Mouse (Mus musculus): ENCODE measurements at regions not wholly inside any gene's neighbourhood (a gene's known extent, or its start where the extent isn't known, plus 50 kb on each side); places are given as distances from the start of the nearest gene placed in this dataset.

GRCm38 (mm10) chr17:45966736-45967135, 65.4 kb downstream of the Vegfa start:
- H3K4me1 ChIP-seq (ENCODE audit: control insufficient read depth, insufficient read depth, low read length) = peaks cover 18% of the 10 kb centered on the region

GRCm38 (mm10) chr17:45964031-45964430, 68.1 kb downstream of the Vegfa start:
- Histone ChIP-seq H3K27me3 (replicated peaks; ENCODE audit: control insufficient read depth, insufficient read depth, low read length) (no peaks in the 10 kb centered on the region), H3K36me3 (ENCODE audit: control insufficient read depth, insufficient read depth, low read length) (no peaks in the 10 kb centered on the region), H3K4me1 (ENCODE audit: control insufficient read depth, insufficient read depth, low read length) (peaks cover 4% of the 10 kb centered on the region; the same call in 1 of the 2 replicates), H3K4me3 (ENCODE audit: insufficient read depth, low read depth, low read length) (no peak overlapping the region), H3K27ac (ENCODE audit: insufficient read depth, low read depth, low read length) (no peak overlapping the region)
- no peak for TF ChIP-seq CTCF (conservative IDR thresholded peaks at IDR 0.05; ENCODE audit: insufficient read depth, insufficient read length, low read depth, low read length)
- no peak for TF ChIP-seq POLR2A (IDR thresholded peaks at IDR 0.05; ENCODE audit: low read depth, low read length)
- peak; percentile 87 for DNase-seq

More at GRCm38 (mm10) chr17:45966736-45967135, 65.4 kb downstream of the Vegfa start:
- H3K4me3 ChIP-seq (ENCODE audit: insufficient read depth, low read depth, low read length) = no peak overlapping the region
- TF ChIP-seq CTCF (conservative IDR thresholded peaks at IDR 0.05; ENCODE audit: insufficient read depth, insufficient read length, low read depth, low read length) = no peak
- no peak for TF ChIP-seq POLR2A (IDR thresholded peaks at IDR 0.05; ENCODE audit: low read depth, low read length)
- WGBS = 77% methylated on average over 4 of the region's 4 CpGs
- H3K36me3 ChIP-seq (ENCODE audit: control insufficient read depth, insufficient read depth, low read length) = no peaks in the 10 kb centered on the region
- H3K27me3 ChIP-seq (replicated peaks; ENCODE audit: control insufficient read depth, insufficient read depth, low read length) = no peaks in the 10 kb centered on the region
- H3K27ac ChIP-seq (ENCODE audit: insufficient read depth, low read depth, low read length) = no peak overlapping the region
- no peak for DNase-seq

- no peak for TF ChIP-seq CTCF (conservative IDR thresholded peaks at IDR 0.05; ENCODE audit: insufficient read depth, insufficient read length, low read depth, low read length)
- TF ChIP-seq POLR2A (IDR thresholded peaks at IDR 0.05; ENCODE audit: low read depth, low read length) = no peak
- DNase-seq = no peak
- Histone ChIP-seq H3K4me3 (ENCODE audit: insufficient read depth, low read depth, low read length) (no peak overlapping the region), H3K36me3 (ENCODE audit: control insufficient read depth, insufficient read depth, low read length) (no peaks in the 10 kb centered on the region), H3K27me3 (replicated peaks; ENCODE audit: control insufficient read depth, insufficient read depth, low read length) (no peaks in the 10 kb centered on the region), H3K27ac (ENCODE audit: insufficient read depth, low read depth, low read length) (no peak overlapping the region), H3K4me1 (ENCODE audit: control insufficient read depth, insufficient read depth, low read length) (peaks cover 7% of the 10 kb centered on the region; the same call in 1 of the 2 replicates)
- WGBS = 81% methylated on average over 3 of the region's 3 CpGs
Measured at GRCm38 (mm10) chr17:45963332-45963731, 68.8 kb downstream of the Vegfa start.

GRCm38 (mm10) chr17:45961626-45962319, 70.4 kb downstream of the Vegfa start:
- 76% methylated on average over 16 of the region's 16 CpGs for WGBS
- Histone ChIP-seq H3K36me3 (ENCODE audit: control insufficient read depth, insufficient read depth, low read length) (no peaks in the 10 kb centered on the region), H3K4me3 (ENCODE audit: insufficient read depth, low read depth, low read length) (no peak overlapping the region), H3K4me1 (ENCODE audit: control insufficient read depth, insufficient read depth, low read length) (peaks cover 10% of the 10 kb centered on the region; the same call in 1 of the 2 replicates), H3K27me3 (replicated peaks; ENCODE audit: control insufficient read depth, insufficient read depth, low read length) (no peaks in the 10 kb centered on the region), H3K27ac (ENCODE audit: insufficient read depth, low read depth, low read length) (no peak overlapping the region)
- no peak for DNase-seq
- no peak for TF ChIP-seq CTCF (conservative IDR thresholded peaks at IDR 0.05; ENCODE audit: insufficient read depth, insufficient read length, low read depth, low read length)
- TF ChIP-seq POLR2A (IDR thresholded peaks at IDR 0.05; ENCODE audit: low read depth, low read length) = no peak

- TF ChIP-seq CTCF (conservative IDR thresholded peaks at IDR 0.05; ENCODE audit: insufficient read depth, insufficient read length, low read depth, low read length) (peak; percentile 30), POLR2A (IDR thresholded peaks at IDR 0.05; ENCODE audit: low read depth, low read length) (no peak)
- H3K4me1 ChIP-seq (ENCODE audit: control insufficient read depth, insufficient read depth, low read length) = peaks cover 6% of the 10 kb centered on the region; the same call in 1 of the 2 replicates
- DNase-seq = peak; percentile 89
- 0 out of 2 replicates have a peak overlapping the region, but pooled peaks have one; percentile 0 for H3K27ac ChIP-seq (ENCODE audit: insufficient read depth, low read depth, low read length)
- H3K36me3 ChIP-seq (ENCODE audit: control insufficient read depth, insufficient read depth, low read length) = no peaks in the 10 kb centered on the region
- H3K27me3 ChIP-seq (replicated peaks; ENCODE audit: control insufficient read depth, insufficient read depth, low read length) = no peaks in the 10 kb centered on the region
- no peak overlapping the region for H3K4me3 ChIP-seq (ENCODE audit: insufficient read depth, low read depth, low read length)
- WGBS = 52% methylated on average over 7 of the region's 7 CpGs
Measured at GRCm38 (mm10) chr17:45958094-45958881, 73.9 kb downstream of the Vegfa start.

- no peak for TF ChIP-seq CTCF (conservative IDR thresholded peaks at IDR 0.05; ENCODE audit: insufficient read depth, insufficient read length, low read depth, low read length)
- TF ChIP-seq POLR2A (IDR thresholded peaks at IDR 0.05; ENCODE audit: low read depth, low read length) = no peak
- no peaks in the 10 kb centered on the region for H3K27me3 ChIP-seq (replicated peaks; ENCODE audit: control insufficient read depth, insufficient read depth, low read length)
- no peak overlapping the region for H3K4me3 ChIP-seq (ENCODE audit: insufficient read depth, low read depth, low read length)
- DNase-seq = no peak
- H3K36me3 ChIP-seq (ENCODE audit: control insufficient read depth, insufficient read depth, low read length) = no peaks in the 10 kb centered on the region
- no peak overlapping the region for H3K27ac ChIP-seq (ENCODE audit: insufficient read depth, low read depth, low read length)
- 73% methylated on average over 10 of the region's 10 CpGs for WGBS
- peaks cover 6% of the 10 kb centered on the region; the same call in 1 of the 2 replicates for H3K4me1 ChIP-seq (ENCODE audit: control insufficient read depth, insufficient read depth, low read length)
Measured at GRCm38 (mm10) chr17:45955481-45955880, 76.7 kb downstream of the Vegfa start.

- DNase-seq = no peak
- H3K27ac ChIP-seq (ENCODE audit: insufficient read depth, low read depth, low read length) = no peak overlapping the region
- 87% methylated on average over 7 of the region's 7 CpGs for WGBS
- TF ChIP-seq POLR2A (IDR thresholded peaks at IDR 0.05; ENCODE audit: low read depth, low read length) = no peak
- no peak for TF ChIP-seq CTCF (conservative IDR thresholded peaks at IDR 0.05; ENCODE audit: insufficient read depth, insufficient read length, low read depth, low read length)
- no peaks in the 10 kb centered on the region for H3K36me3 ChIP-seq (ENCODE audit: control insufficient read depth, insufficient read depth, low read length)
- no peaks in the 10 kb centered on the region for H3K27me3 ChIP-seq (replicated peaks; ENCODE audit: control insufficient read depth, insufficient read depth, low read length)
- peaks cover 6% of the 10 kb centered on the region; the same call in 1 of the 2 replicates for H3K4me1 ChIP-seq (ENCODE audit: control insufficient read depth, insufficient read depth, low read length)
- no peak overlapping the region for H3K4me3 ChIP-seq (ENCODE audit: insufficient read depth, low read depth, low read length)
Measured at GRCm38 (mm10) chr17:45954824-45955223, 77.3 kb downstream of the Vegfa start.

Data from kidney, adult 2 months (tissue).